ENCODE assay signal across 8 mouse cellular contexts in the genomic region with DNA sequence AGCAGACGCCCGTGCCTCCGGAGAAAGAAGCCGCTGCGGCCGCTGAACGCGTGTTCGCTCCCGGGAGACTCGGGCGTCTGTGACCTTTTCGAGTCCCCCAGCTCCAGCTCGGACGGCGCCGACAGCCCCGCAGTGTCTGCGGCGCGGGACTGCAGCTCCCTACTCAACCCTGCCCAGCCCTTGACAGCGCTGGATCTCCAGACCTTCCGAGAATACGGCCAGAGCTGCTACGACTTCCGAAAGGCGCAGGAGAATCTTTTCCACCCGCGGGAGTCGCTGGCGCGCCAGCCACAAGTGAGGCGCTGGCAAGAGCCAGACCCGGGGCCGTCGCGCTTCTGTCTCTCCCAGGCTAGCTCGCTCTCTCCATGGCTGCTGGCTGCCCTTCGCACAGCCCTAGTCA. TPM values are rescaled to one million over a fixed set of nuclear protein-coding genes. Genes with fewer than 3 reads are reported as not detected.
DNase-seq lines count a peak whose midpoint lies in the region; ATAC-seq and TF ChIP-seq lines count a peak whose summit lies in the region.

No protein-coding gene starts in this region.

- no peaks in the 10 kb centered on the region for H3K79me2 ChIP-seq in myocyte (ENCODE audit: control insufficient read depth, insufficient read depth)

- peaks cover 28% of the 10 kb centered on the region for H3K27me3 ChIP-seq in spleen, adult 2 months (ENCODE audit: control insufficient read depth, insufficient read depth, low read length)
- H3K27me3 ChIP-seq in intestine, postnatal 0 days (replicated peaks; ENCODE audit: control insufficient read depth, insufficient read depth, low read length): peaks cover 79% of the 10 kb centered on the region
- peaks cover 7% of the 10 kb centered on the region for H3K27me3 ChIP-seq in myocyte (ENCODE audit: control insufficient read depth, insufficient read depth, insufficient read length)

- TF ChIP-seq POLR2A in spleen, adult 2 months (IDR thresholded peaks at IDR 0.05; ENCODE audit: low read depth, low read length): no peak
- TF ChIP-seq POLR2A in myocyte (IDR thresholded peaks at IDR 0.05; ENCODE audit: insufficient read length, low read depth): no peak

- H3K9ac ChIP-seq in intestine, postnatal 0 days (ENCODE audit: low read depth, low read length): 0 out of 2 replicates have a peak overlapping the region, but pooled peaks have one; percentile 2

- H3K4me2 ChIP-seq in intestine, postnatal 0 days (replicated peaks; ENCODE audit: low read depth): peak overlapping the region; percentile 98
- peak overlapping the region; percentile 90 for H3K4me2 ChIP-seq in myocyte (ENCODE audit: low read depth)

- no peak for TF ChIP-seq CTCF in spleen, adult 2 months (IDR thresholded peaks at IDR 0.05; ENCODE audit: extremely low read depth, insufficient read depth, insufficient read length, insufficient replicate concordance)
- TF ChIP-seq CTCF in intestine, postnatal 0 days (IDR thresholded peaks at IDR 0.05; ENCODE audit: low read depth): no peak

- ATAC-seq in intestine, postnatal 0 days: peak; percentile 12; the same call in 1 of the 2 replicates

- peak overlapping the region; percentile 10 for H3ac ChIP-seq in myocyte (ENCODE audit: control insufficient read depth, insufficient read length)

- DNase-seq in embryo, embryonic 10 days (ENCODE audit: low spot score): peak; percentile 47
- DNase-seq in embryo, embryonic 9.5 days (ENCODE audit: extremely low spot score): no peak
- DNase-seq in spleen, adult 2 months (ENCODE audit: low read depth in 1 of 2, low spot score in 2 of 2): no peak
- no peak for DNase-seq in spleen, adult 18-20 months
- DNase-seq in frontal cortex, postnatal 14 days (ENCODE audit: low spot score in 2 of 2): no peak
- no peak for DNase-seq in spleen, postnatal 4 days (ENCODE audit: low spot score in 2 of 2)

- peaks cover 15% of the 10 kb centered on the region for H3K4me1 ChIP-seq in spleen, adult 2 months (ENCODE audit: control insufficient read depth, insufficient read depth, insufficient read length)
- H3K4me1 ChIP-seq in intestine, postnatal 0 days (replicated peaks; ENCODE audit: control insufficient read depth, insufficient read depth, low read length): 0 out of 2 replicates have a peak, but pooled peaks cover 4% of the 10 kb centered on the region

- H3K27ac ChIP-seq in spleen, adult 2 months (ENCODE audit: insufficient read depth, low read length): no peak overlapping the region
- no peak overlapping the region for H3K27ac ChIP-seq in intestine, postnatal 0 days (ENCODE audit: low read depth, low read length)

- H3K4me3 ChIP-seq in spleen, adult 2 months (ENCODE audit: extremely low read depth, insufficient read depth, insufficient read length): peak overlapping the region; percentile 55
- peak overlapping the region; percentile 57 for H3K4me3 ChIP-seq in intestine, postnatal 0 days (ENCODE audit: low read depth, low read length)
- H3K4me3 ChIP-seq in myocyte: peak overlapping the region; percentile 24

- H3K9me3 ChIP-seq in intestine, postnatal 0 days (ENCODE audit: control insufficient read depth): no peaks in the 10 kb centered on the region

- WGBS in spleen, adult 2 months: under 1% methylated on average over 39 of the region's 39 CpGs
- WGBS in intestine, postnatal 0 days: 1% methylated on average over 39 of the region's 39 CpGs

- H3K36me3 ChIP-seq in spleen, adult 2 months (ENCODE audit: control insufficient read depth, insufficient read depth, low read length): no peaks in the 10 kb centered on the region
- no peaks in the 10 kb centered on the region for H3K36me3 ChIP-seq in intestine, postnatal 0 days (ENCODE audit: control insufficient read depth, insufficient read depth)
- no peaks in the 10 kb centered on the region for H3K36me3 ChIP-seq in myocyte (ENCODE audit: control insufficient read depth, insufficient read depth)

TF ChIP-seq in myocyte, 11 proteins besides CTCF, POLR2A, EP300 and RAD21:
- TF ChIP-seq E2F4 (IDR thresholded peaks at IDR 0.05; ENCODE audit: insufficient read depth) (no peak), SRF (IDR thresholded peaks at IDR 0.05; ENCODE audit: control insufficient read depth, insufficient read length, low read depth) (no peak), MYOG (IDR thresholded peaks at IDR 0.05; ENCODE audit: control insufficient read depth in 1 of 3, insufficient read depth in 1 of 3, insufficient read length in 2 of 3, low read depth in 2 of 3) (no peak), TCF12 (IDR thresholded peaks at IDR 0.05; ENCODE audit: insufficient read depth, poor library complexity, severe bottlenecking) (no peak), POLR2AphosphoS2 (IDR thresholded peaks at IDR 0.05; ENCODE audit: insufficient read length, low read depth) (no peak), TCF3 (IDR thresholded peaks at IDR 0.05; ENCODE audit: insufficient read length, low read depth) (no peak), REST (IDR thresholded peaks at IDR 0.05; ENCODE audit: insufficient read depth, insufficient read length) (no peak), MAX (IDR thresholded peaks at IDR 0.05; ENCODE audit: low read depth) (no peak), MYOD1 (IDR thresholded peaks at IDR 0.05; ENCODE audit: control insufficient read depth in 1 of 3, insufficient read length in 2 of 3, low read depth in 2 of 3) (no peak), USF1 (IDR thresholded peaks at IDR 0.05; ENCODE audit: low read depth) (no peak), CEBPB (IDR thresholded peaks at IDR 0.05; ENCODE audit: insufficient read depth, poor library complexity, severe bottlenecking) (no peak)

RNA-seq across cellular contexts. Expression of a gene that starts 0.4 kb away (rescaled TPM):
- polyA plus RNA-seq in spleen, adult 2 months (2012; rRNA removed): 0.29 and 0.32 TPM in 2 replicates
- 0.10 and 0.12 TPM in 2 replicates for polyA plus RNA-seq in intestine, postnatal 0 days (2015; fragmentation: Nextera tagmentation; extraction: Ambion mirVana)
- polyA plus RNA-seq in myocyte (2012; fragmentation: generic; extraction: Trizol): 1.4 TPM

RNA-seq across cellular contexts. Expression of a gene that starts 5.7 kb away (rescaled TPM):
- not detected in 2 replicates for polyA plus RNA-seq in spleen, adult 2 months (2012; rRNA removed)
- polyA plus RNA-seq in intestine, postnatal 0 days (2015; fragmentation: Nextera tagmentation; extraction: Ambion mirVana): not detected in 2 replicates
- not detected for polyA plus RNA-seq in myocyte (2012; fragmentation: generic; extraction: Trizol)

RNA-seq across cellular contexts. Expression of a gene that starts 46.9 kb away (rescaled TPM):
- 0.09 and 0.26 TPM in 2 replicates for polyA plus RNA-seq in spleen, adult 2 months (2012; rRNA removed)
- polyA plus RNA-seq in intestine, postnatal 0 days (2015; fragmentation: Nextera tagmentation; extraction: Ambion mirVana): not detected in 2 replicates
- polyA plus RNA-seq in myocyte (2012; fragmentation: generic; extraction: Trizol): not detected

RNA-seq across cellular contexts. Expression of a gene that starts 58.2 kb away (rescaled TPM):
- 0.61 and 0.67 TPM in 2 replicates for polyA plus RNA-seq in spleen, adult 2 months (2012; rRNA removed)
- polyA plus RNA-seq in intestine, postnatal 0 days (2015; fragmentation: Nextera tagmentation; extraction: Ambion mirVana): 50.4 and 51.7 TPM in 2 replicates
- 68.8 TPM for polyA plus RNA-seq in myocyte (2012; fragmentation: generic; extraction: Trizol)
